ENCODE assay signal across 16 mouse cellular contexts in genomic region chr8:35235815-35236509, GRCm38 (mm10).
DNase-seq lines count a peak whose midpoint lies in the region; ATAC-seq and TF ChIP-seq lines count a peak whose summit lies in the region.
"Had no signal": no experiment of that assay in that cellular context is flagged by ENCODE, and none has a peak within 500 bp of the region (broad histone marks: within the 10 kb centered on the region; RNA-seq: fewer than 3 reads in every experiment).

No protein-coding gene starts in this region.

- no peaks in the 10 kb centered on the region for H3K9me3 ChIP-seq in forebrain, embryonic 15.5 days
- no peaks in the 10 kb centered on the region for H3K9me3 ChIP-seq in forebrain, embryonic 10.5 days
- H3K9me3 ChIP-seq in lung, embryonic 16.5 days (ENCODE audit: control insufficient read depth, low read length) = no peaks in the 10 kb centered on the region
- no peaks in the 10 kb centered on the region for H3K9me3 ChIP-seq in lung, postnatal 0 days (ENCODE audit: low read length)
- no peaks in the 10 kb centered on the region for H3K9me3 ChIP-seq in neural tube, embryonic 15.5 days (replicated peaks)
- no peaks in the 10 kb centered on the region for H3K9me3 ChIP-seq in heart, embryonic 12.5 days (replicated peaks)

- TF ChIP-seq EP300 in lung, postnatal 0 days (IDR thresholded peaks at IDR 0.05) = no peak

- peak overlapping the region; percentile 59 for H3K27ac ChIP-seq in forebrain, embryonic 15.5 days (replicated peaks)
- H3K27ac ChIP-seq in forebrain, embryonic 10.5 days = no peak overlapping the region
- peak overlapping the region; percentile 22; the same call in 1 of the 2 replicates for H3K27ac ChIP-seq in lung, embryonic 16.5 days (ENCODE audit: low read length)
- no peak overlapping the region for H3K27ac ChIP-seq in lung, postnatal 0 days (ENCODE audit: low read length)
- H3K27ac ChIP-seq in embryonic fibroblast, embryonic 13.5 days (ENCODE audit: insufficient read depth, low read length) = peak overlapping the region; percentile 73
- H3K27ac ChIP-seq in neural tube, embryonic 15.5 days (replicated peaks) = peak overlapping the region; percentile 41; the same call in 1 of the 2 replicates
- H3K27ac ChIP-seq in heart, embryonic 12.5 days (ENCODE audit: poor library complexity, severe bottlenecking) = no peak overlapping the region

- TF ChIP-seq POLR2A in embryonic fibroblast, embryonic 13.5 days (IDR thresholded peaks at IDR 0.05; ENCODE audit: low read depth, low read length) = no peak

- no peak for TF ChIP-seq CTCF in lung, postnatal 0 days (IDR thresholded peaks at IDR 0.05)
- no peak for TF ChIP-seq CTCF in embryonic fibroblast, embryonic 13.5 days (IDR thresholded peaks at IDR 0.05; ENCODE audit: borderline replicate concordance, insufficient read depth, low read length)

- H3K27me3 ChIP-seq in forebrain, embryonic 15.5 days = no peaks in the 10 kb centered on the region
- no peaks in the 10 kb centered on the region for H3K27me3 ChIP-seq in forebrain, embryonic 10.5 days (ENCODE audit: poor library complexity, severe bottlenecking)
- H3K27me3 ChIP-seq in lung, embryonic 16.5 days (ENCODE audit: control insufficient read depth, insufficient read depth, low read depth, low read length) = no peaks in the 10 kb centered on the region
- H3K27me3 ChIP-seq in lung, postnatal 0 days (replicated peaks; ENCODE audit: insufficient read depth, low read length) = no peaks in the 10 kb centered on the region
- H3K27me3 ChIP-seq in neural tube, embryonic 15.5 days (replicated peaks) = no peaks in the 10 kb centered on the region
- no peaks in the 10 kb centered on the region for H3K27me3 ChIP-seq in heart, embryonic 12.5 days (replicated peaks)

- H3K4me1 ChIP-seq in forebrain, embryonic 15.5 days = peaks cover 15% of the 10 kb centered on the region; the same call in 1 of the 2 replicates
- 0 out of 2 replicates have a peak, but pooled peaks cover 6% of the 10 kb centered on the region for H3K4me1 ChIP-seq in forebrain, embryonic 10.5 days
- peaks cover 6% of the 10 kb centered on the region for H3K4me1 ChIP-seq in lung, embryonic 16.5 days (replicated peaks; ENCODE audit: control insufficient read depth, insufficient read depth, low read length)
- no peaks in the 10 kb centered on the region for H3K4me1 ChIP-seq in lung, postnatal 0 days (ENCODE audit: insufficient read depth, low read depth, low read length)
- peaks cover 6% of the 10 kb centered on the region; the same call in 1 of the 2 replicates for H3K4me1 ChIP-seq in embryonic fibroblast, embryonic 13.5 days (ENCODE audit: control insufficient read depth, insufficient read depth, low read length)
- H3K4me1 ChIP-seq in neural tube, embryonic 15.5 days = peaks cover 21% of the 10 kb centered on the region
- peaks cover 29% of the 10 kb centered on the region for H3K4me1 ChIP-seq in heart, embryonic 12.5 days (replicated peaks)

- H3K4me2 ChIP-seq in forebrain, embryonic 15.5 days (replicated peaks) = no peak overlapping the region
- no peak overlapping the region for H3K4me2 ChIP-seq in lung, embryonic 16.5 days (ENCODE audit: low read depth, low read length)
- H3K4me2 ChIP-seq in lung, postnatal 0 days (replicated peaks; ENCODE audit: low read depth, low read length) = no peak overlapping the region
- no peak overlapping the region for H3K4me2 ChIP-seq in neural tube, embryonic 15.5 days
- H3K4me2 ChIP-seq in heart, embryonic 12.5 days = no peak overlapping the region

- H3K9ac ChIP-seq in forebrain, embryonic 15.5 days (replicated peaks) = no peak overlapping the region
- H3K9ac ChIP-seq in lung, embryonic 16.5 days (ENCODE audit: low read length) = no peak overlapping the region
- no peak overlapping the region for H3K9ac ChIP-seq in lung, postnatal 0 days (replicated peaks; ENCODE audit: low read depth)
- no peak overlapping the region for H3K9ac ChIP-seq in neural tube, embryonic 15.5 days (replicated peaks)
- H3K9ac ChIP-seq in heart, embryonic 12.5 days = no peak overlapping the region

- H3K4me3 ChIP-seq in forebrain, embryonic 15.5 days = no peak overlapping the region
- H3K4me3 ChIP-seq in forebrain, embryonic 10.5 days = no peak overlapping the region
- no peak overlapping the region for H3K4me3 ChIP-seq in lung, embryonic 16.5 days (ENCODE audit: low read length)
- H3K4me3 ChIP-seq in lung, postnatal 0 days (ENCODE audit: low read depth, low read length) = no peak overlapping the region
- H3K4me3 ChIP-seq in embryonic fibroblast, embryonic 13.5 days (ENCODE audit: insufficient read depth, low read length) = no peak overlapping the region
- no peak overlapping the region for H3K4me3 ChIP-seq in neural tube, embryonic 15.5 days (replicated peaks)
- no peak overlapping the region for H3K4me3 ChIP-seq in heart, embryonic 12.5 days

- no peak for DNase-seq in forebrain, embryonic 10.5 days (ENCODE audit: extremely low spot score, low spot score)
- no peak for DNase-seq in lung, postnatal 0 days (ENCODE audit: low spot score)
- DNase-seq: B cell, adult 2 months; cerebellum, adult 2 months; kidney, postnatal 25 days; lung, postnatal 4 days; retina, postnatal 1 day; spleen, adult 18-20 months; thymus, adult 18-20 months had no signal

- H3K36me3 ChIP-seq in forebrain, embryonic 15.5 days = no peaks in the 10 kb centered on the region
- H3K36me3 ChIP-seq in forebrain, embryonic 10.5 days (replicated peaks) = no peaks in the 10 kb centered on the region
- no peaks in the 10 kb centered on the region for H3K36me3 ChIP-seq in lung, embryonic 16.5 days (ENCODE audit: control insufficient read depth, insufficient read depth, low read length)
- no peaks in the 10 kb centered on the region for H3K36me3 ChIP-seq in lung, postnatal 0 days (ENCODE audit: insufficient read depth, low read length)
- no peaks in the 10 kb centered on the region for H3K36me3 ChIP-seq in neural tube, embryonic 15.5 days
- no peaks in the 10 kb centered on the region for H3K36me3 ChIP-seq in heart, embryonic 12.5 days

- WGBS in forebrain, embryonic 15.5 days = 69% methylated on average over 8 of the region's 8 CpGs
- WGBS in forebrain, embryonic 10.5 days = 83% methylated on average over 8 of the region's 8 CpGs
- 27% methylated on average over 8 of the region's 8 CpGs for WGBS in lung, embryonic 16.5 days
- 38% methylated on average over 8 of the region's 8 CpGs for WGBS in lung, postnatal 0 days
- WGBS in neural tube, embryonic 15.5 days = 52% methylated on average over 8 of the region's 8 CpGs
- 74% methylated on average over 8 of the region's 8 CpGs for WGBS in heart, embryonic 12.5 days

- ATAC-seq in forebrain, embryonic 15.5 days (replicated peaks) = no peak
- no peak for ATAC-seq in lung, embryonic 16.5 days (ENCODE audit: low read depth)
- no peak for ATAC-seq in lung, postnatal 0 days
- peak; percentile 65; the same call in 1 of the 2 replicates for ATAC-seq in neural tube, embryonic 15.5 days (ENCODE audit: low FRiP score)
- no peak for ATAC-seq in heart, embryonic 12.5 days (ENCODE audit: insufficient number of reproducible peaks, low FRiP score)
- ATAC-seq in granulocyte monocyte progenitor cell, adult 5-6 weeks (replicated peaks; ENCODE audit: poor library complexity, severe bottlenecking) = no peak; the same call in 1 of the 2 replicates
- ATAC-seq: activated CD4-positive, CD25-positive, alpha-beta regulatory T cell, adult 4 months had no signal

Comparison
In these comparisons a context has a peak if more than half of its experiments do, and no peak if none do; other contexts are left out.
1. H3K27ac ChIP-seq: peak in forebrain, embryonic 15.5 days (single experiment), lung, embryonic 16.5 days (single experiment), embryonic fibroblast, embryonic 13.5 days (single experiment) and neural tube, embryonic 15.5 days (single experiment); none in forebrain, embryonic 10.5 days (single experiment), lung, postnatal 0 days (single experiment) and heart, embryonic 12.5 days (single experiment).